Mouse (Mus musculus) testis, adult 2 months (tissue): ENCODE measurements at regions not wholly inside any gene's neighbourhood (a gene's known extent, or its start where the extent isn't known, plus 50 kb on each side); places are given as distances from the start of the nearest gene placed in this dataset.

Source experiments
- CTCF ChIP-seq: fragments of 200-500 bp; IDR thresholded peaks from 2 replicates; pipeline ENCODE4 v1.5.1; 2012; ENCODE audit warnings: low read depth, mild to moderate bottlenecking, inconsistent platforms, low read length, moderate library complexity; ENCODE audit not compliant: control insufficient read depth, insufficient read depth, insufficient replicate concordance
- POLR2A ChIP-seq: fragments of 200-500 bp; IDR thresholded peaks from 2 replicates; pipeline ENCODE4 v1.6.1; 2012; ENCODE audit warnings: low read depth, mild to moderate bottlenecking, inconsistent platforms, low read length, moderate library complexity; ENCODE audit not compliant: control insufficient read depth

- TF ChIP-seq CTCF (no peak), POLR2A (no peak)
Measured at GRCm38 (mm10) chr6:100088576-100088975, 198.7 kb downstream of the Rybp start.
